ENCODE assay signal across 16 mouse cellular contexts in genomic region chr9:101280867-101281266, GRCm38 (mm10). TPM values are rescaled to one million over a fixed set of nuclear protein-coding genes. Genes with fewer than 3 reads are reported as not detected.
DNase-seq lines count a peak whose midpoint lies in the region; TF ChIP-seq lines count a peak whose summit lies in the region.
"Had no signal": no experiment of that assay in that cellular context is flagged by ENCODE, and none has a peak within 500 bp of the region (broad histone marks: within the 10 kb centered on the region; RNA-seq: fewer than 3 reads in every experiment).

No protein-coding gene starts in this region.

- 76% methylated on average over 6 of the region's 6 CpGs for WGBS in kidney, adult 2 months

- no peaks in the 10 kb centered on the region for H3K27me3 ChIP-seq in kidney, adult 2 months (replicated peaks; ENCODE audit: control insufficient read depth, insufficient read depth, low read length)
- H3K27me3 ChIP-seq: CH12.LX; embryonic facial prominence, embryonic 12.5 days; forebrain, embryonic 15.5 days; heart, embryonic 13.5 days; Patski had no signal

- intact Hi-C loops in gastrocnemius, adult 2 months (cut with DNase I), result no loop called here
- intact Hi-C loops in heart, postnatal 10 days (cut with DNase I), result no loop called here

- no peak overlapping the region for H3K27ac ChIP-seq in gastrocnemius, adult 2 months
- H3K27ac ChIP-seq in kidney, adult 2 months (ENCODE audit: insufficient read depth, low read depth, low read length), result peak overlapping the region; percentile 66
- H3K27ac ChIP-seq: embryonic facial prominence, embryonic 12.5 days; forebrain, embryonic 15.5 days; heart, embryonic 13.5 days; hindbrain, embryonic 14.5 days had no signal

- DNase-seq in gastrocnemius, adult 2 months, result peak; percentile 39
- no peak for DNase-seq in gastrocnemius, postnatal 4 days (ENCODE audit: low spot score in 2 of 2)
- DNase-seq in heart, postnatal 10 days, result peak; percentile 34 to 38
- DNase-seq in heart, adult 9 months (ENCODE audit: low spot score in 2 of 2), result no peak
- no peak for DNase-seq in kidney, adult 2 months
- DNase-seq in kidney, postnatal 4 days, result no peak
- DNase-seq: adrenal gland, postnatal 14 days; cerebellum, adult 18-20 months; cerebellum, adult 9-11 months; gastrocnemius, postnatal 10 days had no signal

- no peak overlapping the region for H3K4me3 ChIP-seq in gastrocnemius, adult 2 months
- H3K4me3 ChIP-seq in kidney, adult 2 months (ENCODE audit: insufficient read depth, low read depth, low read length), result no peak overlapping the region
- H3K4me3 ChIP-seq: embryonic facial prominence, embryonic 12.5 days; forebrain, embryonic 15.5 days; heart, embryonic 13.5 days had no signal

- no peak for TF ChIP-seq CTCF in gastrocnemius, adult 2 months (IDR thresholded peaks at IDR 0.05)
- TF ChIP-seq CTCF in kidney, adult 2 months (conservative IDR thresholded peaks at IDR 0.05; ENCODE audit: insufficient read depth, insufficient read length, low read depth, low read length), result no peak

- H3K36me3 ChIP-seq in kidney, adult 2 months (ENCODE audit: control insufficient read depth, insufficient read depth, low read length), result no peaks in the 10 kb centered on the region
- H3K36me3 ChIP-seq: embryonic facial prominence, embryonic 12.5 days; forebrain, embryonic 15.5 days; heart, embryonic 13.5 days had no signal

- no peak for TF ChIP-seq POLR2A in kidney, adult 2 months (IDR thresholded peaks at IDR 0.05; ENCODE audit: low read depth, low read length)

- peaks cover 33% of the 10 kb centered on the region for H3K4me1 ChIP-seq in kidney, adult 2 months (ENCODE audit: control insufficient read depth, insufficient read depth, low read length)
- H3K4me1 ChIP-seq: embryonic facial prominence, embryonic 12.5 days had no signal

RNA-seq across cellular contexts. Expression of gene Ppp2r3a, which starts 29.3 kb away (rescaled TPM):
- 100 to 1,000 TPM; 162 to 209 TPM for total RNA-seq in gastrocnemius, adult 2 months (2021)
- 100 to 1,000 TPM; 164 to 188 TPM for total RNA-seq in gastrocnemius, postnatal 4 days (2021)
- total RNA-seq in heart, postnatal 10 days (2021), result 100 to 1,000 TPM; 211 to 252 TPM
- polyA plus RNA-seq in kidney, adult 2 months (2012; rRNA removed), result 13.9 and 17.6 TPM in 2 replicates

Comparison
In these comparisons a context has a peak if more than half of its experiments do, and no peak if none do; other contexts are left out.
1. DNase-seq: peak in gastrocnemius, adult 2 months (single experiment) and heart, postnatal 10 days (2 of 2); none in gastrocnemius, postnatal 4 days (0 of 2), heart, adult 9 months (0 of 2), kidney, adult 2 months (single experiment) and kidney, postnatal 4 days (0 of 2).